Mouse (Mus musculus) thymus, adult 2 months (tissue): ENCODE measurements around the gene Zfp786.

ENCODE experiments used
- CTCF ChIP-seq: fragments of 200-500 bp; IDR thresholded peaks from 2 replicates; pipeline ENCODE4 v1.5.1; 2012; ENCODE audit warnings: mild to moderate bottlenecking, control low read depth, low read length, moderate library complexity, borderline replicate concordance; ENCODE audit not compliant: control insufficient read depth, poor library complexity, insufficient read depth; ENCODE audit errors: extremely low read depth
- POLR2A ChIP-seq: fragments of 200-500 bp; IDR thresholded peaks from 2 replicates; pipeline ENCODE4 v1.6.1; 2012; ENCODE audit warnings: mild to moderate bottlenecking, low read length, control low read depth, moderate library complexity; ENCODE audit not compliant: control insufficient read depth, poor library complexity, insufficient read depth; ENCODE audit errors: extremely low read depth

GRCm38 (mm10) chr6:47780576-47781013, 50.1 kb downstream of the Zfp786 start:
- TF ChIP-seq CTCF (no peak), POLR2A (no peak)
